Mouse (Mus musculus): ENCODE results near the gene Tmie.

Tmie gene

GRCm38 (mm10) chr9:110890026-110890783, 10.3 kb upstream of the Tmie start:
- DNase-seq (ENCODE audit: low read depth, low spot score): no peak

- DNase-seq (ENCODE audit: low read depth, low spot score): no peak
Measured at GRCm38 (mm10) chr9:110888935-110889334, 9.0 kb upstream of the Tmie start.

- no peak for DNase-seq (ENCODE audit: low read depth, low spot score)
Measured at GRCm38 (mm10) chr9:110887388-110888303, 7.7 kb upstream of the Tmie start.

- no peak for DNase-seq (ENCODE audit: low read depth, low spot score)
Measured at GRCm38 (mm10) chr9:110881953-110882352, 2.0 kb upstream of the Tmie start.

GRCm38 (mm10) chr9:110880772-110881171, 859 bp upstream of the Tmie start:
- DNase-seq (ENCODE audit: low read depth, low spot score): no peak

GRCm38 (mm10) chr9:110879191-110879920, 557 bp downstream of the Tmie start, which contains the start of gene Als2cl:
Gene Als2cl, plus strand, starts transcription at chr9:110879870.
- DNase-seq (ENCODE audit: low read depth, low spot score): no peak

GRCm38 (mm10) chr9:110877888-110878287, 2.0 kb downstream of the Tmie start:
- DNase-seq (ENCODE audit: low read depth, low spot score): no peak

GRCm38 (mm10) chr9:110877353-110877752, 2.6 kb downstream of the Tmie start:
- DNase-seq (ENCODE audit: low read depth, low spot score): no peak

- DNase-seq (ENCODE audit: low read depth, low spot score): no peak
Measured at GRCm38 (mm10) chr9:110875288-110875695, 4.6 kb downstream of the Tmie start.

- no peak for DNase-seq (ENCODE audit: low read depth, low spot score)
Measured at GRCm38 (mm10) chr9:110874660-110875191, 5.2 kb downstream of the Tmie start.

- no peak for DNase-seq (ENCODE audit: low read depth, low spot score)
Measured at GRCm38 (mm10) chr9:110873681-110874659, 5.9 kb downstream of the Tmie start.

GRCm38 (mm10) chr9:110871030-110871429, 8.9 kb downstream of the Tmie start:
- DNase-seq (ENCODE audit: low read depth, low spot score): no peak

GRCm38 (mm10) chr9:110858967-110859596, 20.8 kb downstream of the Tmie start:
- DNase-seq (ENCODE audit: low read depth, low spot score): no peak

GRCm38 (mm10) chr9:110858523-110858922, 21.4 kb downstream of the Tmie start:
- DNase-seq (ENCODE audit: low read depth, low spot score): no peak

GRCm38 (mm10) chr9:110857781-110858472, 22.0 kb downstream of the Tmie start, which contains the start of gene Prss50:
Gene Prss50, plus strand, starts transcription at chr9:110857967.
- no peak for DNase-seq (ENCODE audit: low read depth, low spot score)

GRCm38 (mm10) chr9:110856920-110857319, 23.0 kb downstream of the Tmie start:
- no peak for DNase-seq (ENCODE audit: low read depth, low spot score)

- no peak for DNase-seq (ENCODE audit: low read depth, low spot score)
Measured at GRCm38 (mm10) chr9:110855903-110856302, 24.0 kb downstream of the Tmie start.

GRCm38 (mm10) chr9:110849162-110849561, 30.8 kb downstream of the Tmie start:
- no peak for DNase-seq (ENCODE audit: low read depth, low spot score)

GRCm38 (mm10) chr9:110844206-110844605, 35.7 kb downstream of the Tmie start, which contains the start of gene Prss46:
Gene Prss46, plus strand, starts transcription at chr9:110844506.
- no peak for DNase-seq (ENCODE audit: low read depth, low spot score)
